Mouse (Mus musculus) cortical plate, adult 2 months (tissue): ENCODE measurements at regions not wholly inside any gene's neighbourhood (a gene's known extent, or its start where the extent isn't known, plus 50 kb on each side); places are given as distances from the start of the nearest gene placed in this dataset.
A peak's percentile ranks its signal among the peaks of the same experiment; 100 is the strongest.

Experiments used
- H3K27ac ChIP-seq: fragments of 200-500 bp; 2 replicates; pipeline ENCODE4 v1.5.1; 2012; ENCODE audit warnings: low read length, control low read depth, inconsistent platforms; ENCODE audit not compliant: insufficient read depth
- H3K4me1 ChIP-seq: fragments of 200-500 bp; 2 replicates; pipeline ENCODE4 v1.6.1; 2011; ENCODE audit warnings: low read length; ENCODE audit not compliant: control insufficient read depth, insufficient read depth
- H3K4me3 ChIP-seq: fragments of 200-500 bp; 2 replicates; pipeline ENCODE4 v1.5.1; 2011; ENCODE audit warnings: mild to moderate bottlenecking, low read length, control low read depth; ENCODE audit not compliant: insufficient read depth
- CTCF ChIP-seq: fragments of 200-500 bp; IDR thresholded peaks from 2 replicates; pipeline ENCODE4 v1.5.1; 2011; ENCODE audit warnings: mild to moderate bottlenecking, control low read depth, low read length; ENCODE audit not compliant: insufficient read depth; ENCODE audit errors: extremely low read depth
- POLR2A ChIP-seq: fragments of 200-500 bp; IDR thresholded peaks from 2 replicates; pipeline ENCODE4 v1.6.1; 2011; ENCODE audit warnings: mild to moderate bottlenecking, low read length, control low read depth; ENCODE audit not compliant: insufficient read depth; ENCODE audit errors: extremely low read depth

DNA sequence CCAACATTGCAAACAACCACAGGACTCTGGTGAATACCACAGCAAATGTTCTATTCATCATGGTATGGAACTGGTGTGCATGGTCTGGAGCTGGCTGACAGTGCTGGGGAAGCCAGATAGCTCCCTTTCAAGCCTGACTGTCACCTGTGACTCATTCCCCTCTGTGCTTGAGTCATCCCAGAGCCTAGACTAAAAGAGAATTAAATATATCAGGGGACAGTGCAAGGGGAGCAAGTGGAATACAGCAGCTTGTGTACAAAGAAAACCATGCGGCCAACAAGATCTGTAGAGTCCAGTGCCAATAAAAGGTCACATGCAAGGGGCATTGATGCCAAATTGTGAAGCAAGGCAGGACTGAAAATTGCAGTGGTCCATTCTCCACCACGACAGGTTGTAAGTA is 117.7 kb downstream of the Pah start:
- no peaks in the 10 kb centered on the region for H3K4me1 ChIP-seq
- no peak overlapping the region for H3K27ac ChIP-seq
- no peak for TF ChIP-seq POLR2A
- TF ChIP-seq CTCF, result no peak
- H3K4me3 ChIP-seq, result no peak overlapping the region

DNA sequence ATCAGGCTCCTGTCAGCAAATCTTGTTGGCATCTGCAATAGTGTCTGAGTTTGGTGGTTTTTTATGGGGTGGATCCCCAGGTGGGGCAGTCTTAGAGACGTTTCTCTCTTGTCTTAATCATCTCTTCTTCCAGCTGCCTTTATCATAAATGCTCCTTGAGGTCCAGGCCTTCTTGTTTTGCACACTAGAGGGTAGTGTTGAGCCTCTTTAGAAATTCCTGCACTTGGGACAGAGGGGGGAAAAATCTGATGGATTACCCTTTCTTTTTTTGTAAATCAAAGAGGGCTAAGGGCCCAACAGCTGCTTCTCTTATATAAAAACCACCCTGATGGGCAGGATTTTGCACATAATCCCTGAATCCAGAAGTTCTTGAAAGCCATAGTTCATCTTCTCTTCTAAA is 127.5 kb downstream of the Pah start:
- TF ChIP-seq POLR2A (no peak), CTCF (peak; percentile 41; the same call in 1 of the 2 replicates)
- Histone ChIP-seq H3K4me3 (no peak overlapping the region), H3K27ac (no peak overlapping the region), H3K4me1 (no peaks in the 10 kb centered on the region)

DNA sequence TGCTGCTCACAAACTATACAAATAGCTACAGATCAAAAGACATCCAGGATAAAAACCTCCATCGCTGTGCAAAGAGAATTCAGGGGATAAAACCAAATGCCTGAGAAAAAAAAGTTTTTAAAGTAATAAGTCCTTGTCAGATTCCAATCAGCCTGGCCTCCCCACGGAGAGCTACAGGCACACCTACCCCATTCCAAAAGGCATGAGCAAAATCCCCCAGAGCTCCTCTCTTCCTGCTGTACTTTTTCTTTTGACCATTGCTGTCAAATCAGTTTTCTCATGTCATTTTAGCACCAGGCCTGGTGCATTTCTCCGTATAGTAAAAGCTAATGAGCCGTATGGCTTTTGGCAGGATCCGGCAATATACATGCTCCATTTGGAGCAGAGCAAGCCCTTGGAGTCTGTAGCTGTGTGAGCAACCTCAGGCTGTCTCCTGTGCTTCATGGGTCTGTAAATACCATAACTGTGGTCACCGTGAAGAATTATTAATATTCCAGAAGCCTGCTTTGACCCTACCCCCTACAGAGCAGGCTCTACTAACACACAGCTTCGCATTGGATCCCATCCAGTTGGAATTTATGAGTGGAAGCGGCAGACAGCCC is 130.6 kb downstream of the Pah start:
- no peak for TF ChIP-seq POLR2A
- no peak for TF ChIP-seq CTCF
- H3K27ac ChIP-seq, result no peak overlapping the region
- H3K4me1 ChIP-seq, result no peaks in the 10 kb centered on the region
- H3K4me3 ChIP-seq, result no peak overlapping the region

DNA sequence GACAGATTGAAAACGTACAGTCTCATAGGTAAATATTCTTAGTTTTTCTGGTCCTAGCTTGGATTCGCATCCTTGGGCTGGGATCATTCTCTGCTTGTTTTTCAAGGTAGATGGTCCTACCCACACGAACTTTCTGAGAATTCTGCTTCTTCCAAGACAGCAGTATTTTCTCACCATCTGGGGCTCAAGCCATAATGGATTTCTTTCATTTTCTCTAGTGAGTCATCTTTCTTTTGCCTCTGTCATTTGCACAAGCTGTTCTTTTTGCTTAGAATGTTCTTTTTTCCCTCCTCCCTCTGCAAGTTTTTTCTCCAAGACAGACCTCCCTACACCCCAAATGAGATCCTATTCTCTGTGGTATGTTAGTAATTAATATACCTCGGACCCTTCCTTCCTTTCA is 132.5 kb downstream of the Pah start:
- Histone ChIP-seq H3K27ac (no peak overlapping the region), H3K4me1 (no peaks in the 10 kb centered on the region), H3K4me3 (no peak overlapping the region)
- TF ChIP-seq CTCF, result no peak
- TF ChIP-seq POLR2A, result no peak

DNA sequence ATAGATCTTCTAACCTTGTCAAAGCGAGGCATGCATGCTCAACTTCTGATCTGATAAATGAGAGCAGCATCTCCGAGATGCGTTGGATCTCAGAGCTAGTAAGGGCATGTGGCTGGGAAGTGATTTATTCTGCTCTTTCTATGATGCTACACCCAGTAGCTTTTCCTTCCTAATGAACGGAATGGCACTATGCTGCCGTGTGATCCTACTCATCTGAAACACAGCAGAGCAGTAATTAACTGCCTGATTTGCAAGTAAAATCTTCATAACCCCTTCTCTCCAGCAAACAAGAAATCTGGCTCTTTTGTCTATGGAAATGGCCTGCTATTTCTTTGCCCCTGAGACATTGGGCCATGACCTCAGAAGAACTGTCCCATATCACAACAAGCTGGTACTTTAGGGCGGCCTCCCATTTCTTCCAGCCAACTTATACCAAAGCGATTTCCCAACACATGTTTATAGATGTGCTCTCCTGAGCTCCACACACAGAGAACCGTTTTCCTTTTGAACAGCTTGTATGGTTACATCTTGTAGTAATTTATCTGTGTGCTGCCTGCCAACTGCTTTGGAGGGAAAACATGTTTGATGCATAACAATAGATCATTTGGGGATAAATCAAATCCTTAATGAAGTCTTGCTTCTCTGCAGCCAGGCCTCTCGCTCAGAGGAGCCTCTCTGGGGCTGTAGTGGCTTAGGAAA is 144.6 kb downstream of the Pah start:
- Histone ChIP-seq H3K4me3 (no peak overlapping the region), H3K4me1 (peaks cover 2% of the 10 kb centered on the region; the same call in 1 of the 2 replicates), H3K27ac (no peak overlapping the region)
- TF ChIP-seq POLR2A (no peak), CTCF (no peak)

DNA sequence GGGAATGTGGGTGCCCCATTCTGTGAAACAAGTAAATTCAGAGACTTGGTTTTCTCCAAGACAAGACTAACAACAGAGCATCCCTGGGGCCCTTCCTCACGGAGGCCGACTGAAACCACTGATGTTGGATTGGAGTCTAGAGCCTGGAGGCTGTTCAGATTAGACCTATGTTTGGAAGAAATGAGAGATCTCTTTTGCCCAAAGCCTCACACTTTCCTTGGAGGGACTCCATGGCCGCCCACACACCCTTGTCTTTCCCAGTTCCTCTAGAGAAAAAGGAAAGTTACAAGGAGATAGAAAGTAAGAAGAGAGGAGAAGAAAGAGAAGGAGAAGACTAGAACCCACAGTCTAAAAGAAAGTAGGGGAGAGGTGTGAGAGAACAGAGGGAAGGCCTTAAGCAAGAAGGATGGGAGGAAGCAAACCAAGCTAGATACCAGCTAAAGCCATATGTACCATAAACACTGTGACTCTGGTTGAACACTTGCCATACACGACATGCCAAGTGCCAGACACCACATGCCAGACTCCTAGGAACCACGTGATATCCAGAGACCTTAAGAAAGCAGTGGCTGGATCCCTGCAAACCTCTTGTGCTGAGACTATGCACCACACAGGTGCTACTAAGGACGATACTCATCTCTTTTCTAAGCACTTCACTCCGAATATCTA is 145.3 kb downstream of the Pah start:
- Histone ChIP-seq H3K4me1 (peaks cover 2% of the 10 kb centered on the region; the same call in 1 of the 2 replicates), H3K27ac (no peak overlapping the region), H3K4me3 (no peak overlapping the region)
- no peak for TF ChIP-seq POLR2A
- TF ChIP-seq CTCF, result no peak

DNA sequence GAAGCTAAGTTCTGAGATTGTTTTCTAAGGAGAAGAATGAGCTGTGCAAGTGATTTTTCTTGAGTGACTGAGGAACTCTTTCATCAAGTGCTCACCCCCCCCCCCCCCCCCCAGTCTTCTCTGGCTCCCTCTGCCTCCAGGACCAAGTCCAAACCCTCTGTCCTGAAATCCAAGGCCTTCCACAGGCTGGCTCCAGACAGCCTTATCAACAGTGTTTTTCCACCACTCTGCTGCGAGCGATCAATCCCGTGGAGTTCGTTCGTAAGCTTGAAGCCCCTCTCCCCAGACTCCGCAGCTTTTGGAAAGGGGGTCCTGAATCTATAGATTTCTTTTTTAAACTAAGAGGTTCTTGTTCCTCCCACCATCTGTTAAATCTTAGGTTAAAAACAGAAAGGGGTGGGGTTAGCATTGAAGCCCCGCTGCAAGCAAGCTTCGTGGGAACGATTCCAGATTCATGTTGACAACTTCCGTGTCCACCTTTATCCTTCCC is 146.1 kb downstream of the Pah start:
- TF ChIP-seq CTCF (no peak), POLR2A (no peak)

DNA sequence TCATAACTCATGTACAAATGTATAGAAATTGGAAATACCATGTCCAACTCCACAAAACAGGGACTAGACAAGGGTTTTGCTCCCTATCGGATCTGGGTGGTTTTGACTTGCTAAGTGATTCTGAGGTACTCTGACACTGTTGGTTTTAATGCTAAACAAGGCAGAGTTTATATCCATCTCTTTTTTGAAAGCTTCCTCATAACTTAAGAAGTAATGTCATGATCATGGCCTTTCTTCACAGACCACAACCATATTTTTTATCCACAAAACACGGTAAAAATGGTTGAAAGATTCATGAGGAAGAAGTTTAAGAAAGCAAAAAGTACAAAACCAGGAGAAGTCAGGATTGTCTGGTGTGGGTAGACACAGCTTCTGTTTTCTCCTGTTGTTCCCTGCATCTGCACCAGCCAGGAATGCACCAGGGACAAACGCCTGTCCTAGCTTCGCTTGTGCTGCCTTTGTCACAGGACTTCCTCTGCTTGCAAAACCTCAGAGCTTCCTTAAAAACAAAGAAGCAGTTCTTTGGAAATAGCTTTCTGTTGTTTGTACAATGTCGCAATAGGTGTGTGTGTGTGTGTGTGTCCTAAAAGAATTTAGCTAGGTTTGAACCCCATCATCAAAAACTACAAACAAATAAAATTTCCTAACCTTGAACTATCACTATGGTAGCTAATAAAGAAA is 153.3 kb downstream of the Pah start:
- Histone ChIP-seq H3K27ac (no peak overlapping the region), H3K4me3 (no peak overlapping the region), H3K4me1 (no peaks in the 10 kb centered on the region)
- TF ChIP-seq POLR2A, result no peak
- no peak for TF ChIP-seq CTCF

More for the DNA sequence above, 146.1 kb downstream of the Pah start:
- H3K4me3 ChIP-seq, result no peak overlapping the region
- H3K27ac ChIP-seq, result no peak overlapping the region
- H3K4me1 ChIP-seq, result peaks cover 2% of the 10 kb centered on the region; the same call in 1 of the 2 replicates

DNA sequence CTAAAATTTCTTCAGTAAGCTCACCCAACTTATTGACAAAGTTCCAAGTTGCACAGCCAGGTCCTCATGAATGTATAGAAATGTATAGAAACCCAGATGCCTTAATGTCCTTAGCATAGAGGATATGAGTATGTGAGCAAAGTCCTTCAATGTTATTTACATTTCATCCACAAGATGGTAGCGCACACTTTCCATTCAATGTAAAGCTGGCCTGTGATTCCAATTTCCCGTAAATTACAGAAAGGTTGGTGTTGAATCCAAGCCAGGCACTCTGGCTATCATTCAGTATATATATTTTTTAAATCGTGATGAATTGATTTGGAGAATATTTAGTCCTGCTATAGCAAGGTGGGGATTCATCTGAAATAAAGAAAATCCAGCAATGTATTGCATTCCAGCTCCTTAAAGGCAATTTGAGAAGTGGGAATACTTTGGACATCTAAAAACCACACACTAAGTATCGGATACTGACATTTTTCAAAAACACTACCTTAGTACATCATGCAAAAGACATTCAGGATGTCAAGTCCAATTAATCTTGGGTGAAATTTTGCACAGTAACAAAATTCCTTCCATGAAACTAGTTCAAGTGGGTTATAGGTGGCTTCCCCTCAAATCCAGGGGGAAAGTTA is 154.6 kb downstream of the Pah start:
- Histone ChIP-seq H3K4me3 (no peak overlapping the region), H3K27ac (no peak overlapping the region), H3K4me1 (no peaks in the 10 kb centered on the region)
- TF ChIP-seq CTCF, result no peak
- no peak for TF ChIP-seq POLR2A
